In the genomic region with DNA sequence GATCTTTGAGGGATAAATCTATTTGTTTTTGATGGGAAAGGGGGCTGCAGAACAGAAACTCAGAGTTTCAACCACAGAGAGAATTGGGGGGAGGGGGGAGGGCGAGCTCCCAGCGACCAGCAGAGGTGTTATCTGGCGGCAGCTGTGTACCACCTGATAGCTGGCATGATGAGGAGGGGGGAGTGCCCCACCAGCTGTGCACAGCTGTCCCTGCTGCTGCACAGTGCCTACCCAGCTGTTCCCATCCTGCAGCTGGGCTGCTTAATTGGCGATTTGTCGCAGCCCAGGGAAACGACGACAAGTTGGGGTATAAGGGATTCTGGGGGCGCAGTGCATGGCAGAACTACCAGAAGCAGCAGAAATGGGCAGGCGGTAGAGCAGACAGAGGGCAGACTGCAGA, we compare ENCODE assay signal across 11 mouse cellular contexts. TPM values are rescaled to one million over a fixed set of nuclear protein-coding genes. Genes with fewer than 3 reads are reported as not detected.
A peak's percentile ranks its signal among the peaks of the same experiment; 100 is the strongest.
DNase-seq lines count a peak whose midpoint lies in the region; ATAC-seq and TF ChIP-seq lines count a peak whose summit lies in the region.
"Had no signal": no experiment of that assay in that cellular context is flagged by ENCODE, and none has a peak within 500 bp of the region (broad histone marks: within the 10 kb centered on the region; RNA-seq: fewer than 3 reads in every experiment).

No protein-coding gene starts in this region.

- H3K4me3 ChIP-seq in heart, embryonic 12.5 days = peak overlapping the region; percentile 33; the same call in 1 of the 2 replicates
- peak overlapping the region; percentile 29; the same call in 1 of the 2 replicates for H3K4me3 ChIP-seq in E14TG2a.4 (replicated peaks; ENCODE audit: low read length)
- no peak overlapping the region for H3K4me3 ChIP-seq in forebrain, embryonic 16.5 days (replicated peaks; ENCODE audit: low read length)
- H3K4me3 ChIP-seq in liver, embryonic 16.5 days (ENCODE audit: low read depth, low read length) = peak overlapping the region; percentile 66
- H3K4me3 ChIP-seq in intestine, embryonic 15.5 days (replicated peaks) = no peak overlapping the region

- H3K9me3 ChIP-seq in heart, embryonic 12.5 days (replicated peaks) = no peaks in the 10 kb centered on the region
- no peaks in the 10 kb centered on the region for H3K9me3 ChIP-seq in E14TG2a.4 (ENCODE audit: low read length)
- no peaks in the 10 kb centered on the region for H3K9me3 ChIP-seq in forebrain, embryonic 16.5 days (ENCODE audit: control insufficient read depth, low read length)
- H3K9me3 ChIP-seq in liver, embryonic 16.5 days (replicated peaks; ENCODE audit: control insufficient read depth, low read length) = no peaks in the 10 kb centered on the region
- H3K9me3 ChIP-seq in intestine, embryonic 15.5 days = no peaks in the 10 kb centered on the region

- peak overlapping the region; percentile 96 for H3K27ac ChIP-seq in heart, embryonic 12.5 days (ENCODE audit: poor library complexity, severe bottlenecking)
- H3K27ac ChIP-seq in forebrain, embryonic 16.5 days (ENCODE audit: low read length) = peak overlapping the region; percentile 93
- H3K27ac ChIP-seq in liver, embryonic 16.5 days (ENCODE audit: low read length) = peak overlapping the region; percentile 94
- H3K27ac ChIP-seq in intestine, embryonic 15.5 days = no peak overlapping the region

- H3K4me2 ChIP-seq in heart, embryonic 12.5 days = peak overlapping the region; percentile 63
- H3K4me2 ChIP-seq in forebrain, embryonic 16.5 days (ENCODE audit: low read length) = no peak overlapping the region
- peak overlapping the region; percentile 92 for H3K4me2 ChIP-seq in liver, embryonic 16.5 days (ENCODE audit: low read depth, low read length)
- H3K4me2 ChIP-seq in intestine, embryonic 15.5 days (replicated peaks) = no peak overlapping the region

- no peak for DNase-seq in heart, adult 9 months (ENCODE audit: low spot score in 2 of 2)
- DNase-seq in adipocyte (ENCODE audit: low spot score) = no peak
- DNase-seq in T-cell, adult 2 months (ENCODE audit: low spot score) = no peak
- DNase-seq: adrenal gland, postnatal 14 days; layer of hippocampus, postnatal 36 days had no signal

- 0 out of 2 replicates have a peak, but pooled peaks have one; percentile 33 for ATAC-seq in heart, embryonic 12.5 days (ENCODE audit: insufficient number of reproducible peaks, low FRiP score)
- no peak for ATAC-seq in forebrain, embryonic 16.5 days
- ATAC-seq in liver, embryonic 16.5 days (ENCODE audit: low read depth) = peak; percentile 33
- no peak for ATAC-seq in intestine, embryonic 15.5 days
- ATAC-seq: CD4-positive, CD25-positive, alpha-beta regulatory T cell, adult 4 months had no signal

- H3K27me3 ChIP-seq in heart, embryonic 12.5 days (replicated peaks) = peaks cover 10% of the 10 kb centered on the region; the same call in 1 of the 2 replicates
- H3K27me3 ChIP-seq in E14TG2a.4 (ENCODE audit: insufficient read depth, low read length) = peaks cover 52% of the 10 kb centered on the region
- H3K27me3 ChIP-seq in forebrain, embryonic 16.5 days (replicated peaks; ENCODE audit: control insufficient read depth, insufficient read depth, low read length) = no peaks in the 10 kb centered on the region
- no peaks in the 10 kb centered on the region for H3K27me3 ChIP-seq in liver, embryonic 16.5 days (ENCODE audit: control insufficient read depth, insufficient read depth, low read depth, low read length)
- H3K27me3 ChIP-seq in intestine, embryonic 15.5 days (replicated peaks) = peaks cover 6% of the 10 kb centered on the region; the same call in 1 of the 2 replicates

- H3K9ac ChIP-seq in heart, embryonic 12.5 days = peak overlapping the region; percentile 71
- H3K9ac ChIP-seq in forebrain, embryonic 16.5 days (replicated peaks; ENCODE audit: low read depth, low read length) = no peak overlapping the region
- peak overlapping the region; percentile 81 for H3K9ac ChIP-seq in liver, embryonic 16.5 days (ENCODE audit: low read depth, low read length)
- H3K9ac ChIP-seq in intestine, embryonic 15.5 days = no peak overlapping the region

- 40% methylated on average over 9 of the region's 9 CpGs for WGBS in heart, embryonic 12.5 days
- WGBS in forebrain, embryonic 16.5 days = 47% methylated on average over 9 of the region's 9 CpGs
- 30% methylated on average over 9 of the region's 9 CpGs for WGBS in liver, embryonic 16.5 days (ENCODE audit: insufficient replicate concordance)
- WGBS in intestine, embryonic 15.5 days = 50% methylated on average over 9 of the region's 9 CpGs

- TF ChIP-seq CTCF in E14TG2a.4 (conservative IDR thresholded peaks at IDR 0.05; ENCODE audit: low read length) = no peak

- H3K36me3 ChIP-seq in heart, embryonic 12.5 days = peaks cover 5% of the 10 kb centered on the region; the same call in 1 of the 2 replicates
- no peaks in the 10 kb centered on the region for H3K36me3 ChIP-seq in E14TG2a.4 (ENCODE audit: insufficient read depth, low read length)
- peaks cover 11% of the 10 kb centered on the region for H3K36me3 ChIP-seq in forebrain, embryonic 16.5 days (ENCODE audit: control insufficient read depth, insufficient read depth)
- H3K36me3 ChIP-seq in liver, embryonic 16.5 days (ENCODE audit: control insufficient read depth, insufficient read depth) = no peaks in the 10 kb centered on the region
- no peaks in the 10 kb centered on the region for H3K36me3 ChIP-seq in intestine, embryonic 15.5 days

- H3K4me1 ChIP-seq in heart, embryonic 12.5 days (replicated peaks) = peaks cover 83% of the 10 kb centered on the region
- H3K4me1 ChIP-seq in E14TG2a.4 (replicated peaks; ENCODE audit: low read depth, low read length) = peaks cover 60% of the 10 kb centered on the region
- H3K4me1 ChIP-seq in forebrain, embryonic 16.5 days (replicated peaks; ENCODE audit: control insufficient read depth, insufficient read depth, low read length) = peaks cover 57% of the 10 kb centered on the region
- peaks cover 84% of the 10 kb centered on the region for H3K4me1 ChIP-seq in liver, embryonic 16.5 days (ENCODE audit: control insufficient read depth, low read depth, low read length)
- H3K4me1 ChIP-seq in intestine, embryonic 15.5 days (replicated peaks) = peaks cover 35% of the 10 kb centered on the region

RNA-seq across cellular contexts. Expression of gene G430095P16Rik, which starts 1.9 kb away (rescaled TPM):
- polyA plus RNA-seq in heart, embryonic 12.5 days (2016; fragmentation: Nextera tagmentation; extraction: Ambion mirVana) = 5.4 and 6.9 TPM in 2 replicates
- 2.0 and 2.2 TPM in 2 replicates for polyA plus RNA-seq in forebrain, embryonic 16.5 days (2015; fragmentation: Nextera tagmentation; extraction: Ambion mirVana)
- polyA plus RNA-seq in liver, embryonic 16.5 days (2015; fragmentation: Nextera tagmentation; extraction: Ambion mirVana) = 7.0 and 7.8 TPM in 2 replicates
- polyA plus RNA-seq in intestine, embryonic 15.5 days (2015; fragmentation: Nextera tagmentation; extraction: Ambion mirVana) = 3.1 and 3.7 TPM in 2 replicates

RNA-seq across cellular contexts. Expression of gene Lyl1, which starts 23.4 kb away (rescaled TPM):
- polyA plus RNA-seq in heart, embryonic 12.5 days (2016; fragmentation: Nextera tagmentation; extraction: Ambion mirVana) = 18.1 and 19.7 TPM in 2 replicates
- polyA plus RNA-seq in forebrain, embryonic 16.5 days (2015; fragmentation: Nextera tagmentation; extraction: Ambion mirVana) = 2.6 and 2.9 TPM in 2 replicates
- 43.7 and 45.6 TPM in 2 replicates for polyA plus RNA-seq in liver, embryonic 16.5 days (2015; fragmentation: Nextera tagmentation; extraction: Ambion mirVana)
- 5.1 and 5.5 TPM in 2 replicates for polyA plus RNA-seq in intestine, embryonic 15.5 days (2015; fragmentation: Nextera tagmentation; extraction: Ambion mirVana)

RNA-seq across cellular contexts. Expression of gene Nacc1, which starts 37.0 kb away (rescaled TPM):
- 20.9 and 21.3 TPM in 2 replicates for polyA plus RNA-seq in heart, embryonic 12.5 days (2016; fragmentation: Nextera tagmentation; extraction: Ambion mirVana)
- 15.5 and 15.7 TPM in 2 replicates for polyA plus RNA-seq in forebrain, embryonic 16.5 days (2015; fragmentation: Nextera tagmentation; extraction: Ambion mirVana)
- polyA plus RNA-seq in liver, embryonic 16.5 days (2015; fragmentation: Nextera tagmentation; extraction: Ambion mirVana) = 5.4 and 6.3 TPM in 2 replicates
- polyA plus RNA-seq in intestine, embryonic 15.5 days (2015; fragmentation: Nextera tagmentation; extraction: Ambion mirVana) = 14.8 and 17.0 TPM in 2 replicates

RNA-seq across cellular contexts. Expression of gene Trmt1, which starts 38.6 kb away (rescaled TPM):
- 46.2 and 49.5 TPM in 2 replicates for polyA plus RNA-seq in heart, embryonic 12.5 days (2016; fragmentation: Nextera tagmentation; extraction: Ambion mirVana)
- polyA plus RNA-seq in forebrain, embryonic 16.5 days (2015; fragmentation: Nextera tagmentation; extraction: Ambion mirVana) = 63.4 and 73.3 TPM in 2 replicates
- polyA plus RNA-seq in liver, embryonic 16.5 days (2015; fragmentation: Nextera tagmentation; extraction: Ambion mirVana) = 27.3 and 27.7 TPM in 2 replicates
- polyA plus RNA-seq in intestine, embryonic 15.5 days (2015; fragmentation: Nextera tagmentation; extraction: Ambion mirVana) = 59.9 and 68.3 TPM in 2 replicates

Comparison
In these comparisons a context has a peak if more than half of its experiments do, and no peak if none do; other contexts are left out.
1. ATAC-seq: peak in heart, embryonic 12.5 days (single experiment) and liver, embryonic 16.5 days (single experiment); none in forebrain, embryonic 16.5 days (single experiment) and intestine, embryonic 15.5 days (single experiment).
2. H3K4me2 ChIP-seq: peak in heart, embryonic 12.5 days (single experiment) and liver, embryonic 16.5 days (single experiment); none in forebrain, embryonic 16.5 days (single experiment) and intestine, embryonic 15.5 days (single experiment).
3. H3K4me3 ChIP-seq: peak in heart, embryonic 12.5 days (single experiment), E14TG2a.4 (single experiment) and liver, embryonic 16.5 days (single experiment); none in forebrain, embryonic 16.5 days (single experiment) and intestine, embryonic 15.5 days (single experiment).
4. H3K9ac ChIP-seq: peak in heart, embryonic 12.5 days (single experiment) and liver, embryonic 16.5 days (single experiment); none in forebrain, embryonic 16.5 days (single experiment) and intestine, embryonic 15.5 days (single experiment).